Mouse (Mus musculus): Measurements from ENCODE around the gene Ncapd2. TPM values are rescaled to one million over a fixed set of nuclear protein-coding genes. Genes with fewer than 3 reads are reported as not detected.

Gene Ncapd2
- total RNA-seq, 1 experiment: 159 TPM

DNA sequence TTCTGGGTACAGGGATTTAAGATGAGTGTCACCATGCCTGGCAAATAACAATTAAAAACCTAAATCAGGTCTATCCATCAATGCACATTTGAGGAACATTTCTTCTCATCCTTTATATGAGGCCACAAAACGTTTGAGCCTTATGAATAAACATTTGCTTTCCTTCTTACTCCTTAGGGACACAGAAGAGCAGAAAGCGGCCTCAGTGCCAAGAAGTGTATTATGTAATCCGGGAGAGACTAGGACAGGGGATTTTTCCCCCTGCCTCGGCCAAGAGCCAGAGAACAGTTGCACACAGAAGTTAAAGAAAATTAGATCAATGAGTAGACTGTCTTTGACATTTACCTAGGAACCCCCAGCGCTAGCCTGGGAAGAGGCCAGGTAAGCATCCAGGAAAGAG is 9.4 kb downstream of the Ncapd2 start:
- in situ Hi-C loops (cut with MboI; ENCODE audit: low sequenced_read_pairs in 2 of 2, unreplicated experiment in 2 of 2): no loop called here
- no peaks in the 10 kb centered on the region for H3K9me3 ChIP-seq (ENCODE audit: control insufficient read depth, insufficient read depth, low read depth, low read length)
- H3K27ac ChIP-seq (ENCODE audit: insufficient read depth, low read depth, low read length, poor library complexity, severe bottlenecking): no peak overlapping the region
- no peak overlapping the region for H3K9ac ChIP-seq (ENCODE audit: insufficient read depth, low read depth, low read length, poor library complexity, severe bottlenecking)
- no peaks in the 10 kb centered on the region for H3K4me1 ChIP-seq (ENCODE audit: control insufficient read depth in 2 of 2, insufficient read depth in 2 of 2, low read length in 2 of 2, poor library complexity in 1 of 2)
- H3K4me3 ChIP-seq (ENCODE audit: insufficient read depth in 1 of 2, low read depth in 1 of 2, low read length in 2 of 2, poor library complexity in 1 of 2, severe bottlenecking in 1 of 2): no peak overlapping the region
- TF ChIP-seq ZC3H11A (IDR thresholded peaks at IDR 0.05; ENCODE audit: borderline replicate concordance, low read depth, low read length) (no peak), ZNF384 (IDR thresholded peaks at IDR 0.05; ENCODE audit: low read depth, low read length) (no peak), CHD2 (IDR thresholded peaks at IDR 0.05; ENCODE audit: low read depth, low read length) (no peak), HCFC1 (IDR thresholded peaks at IDR 0.05; ENCODE audit: borderline replicate concordance, insufficient read depth, low read length) (no peak), MAFK (IDR thresholded peaks at IDR 0.05; ENCODE audit: insufficient read depth, low read depth, low read length) (no peak)
- DNase-seq (ENCODE audit: low read depth, low spot score): no peak
- peaks cover 64% of the 10 kb centered on the region for H3K36me3 ChIP-seq (ENCODE audit: control insufficient read depth, insufficient read depth, low read length, poor library complexity, severe bottlenecking)

DNA sequence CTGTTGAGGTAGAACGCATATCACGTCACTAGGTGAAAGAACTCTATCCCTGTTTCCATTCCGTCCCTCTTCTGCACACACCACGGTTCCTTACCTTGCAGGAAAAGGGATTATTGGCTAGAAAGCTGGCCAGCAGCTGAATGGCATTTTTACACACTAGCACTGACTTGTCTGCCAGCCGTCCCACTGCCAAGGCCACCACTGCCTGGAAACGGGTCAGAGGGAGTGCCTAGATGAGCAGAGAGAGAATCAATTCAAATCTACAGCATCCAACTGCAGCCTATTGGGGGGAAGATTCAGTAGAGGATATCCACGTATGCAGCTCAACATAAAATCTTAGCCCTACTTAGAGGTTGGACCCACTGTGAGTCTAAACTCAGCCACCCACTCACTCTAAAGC is 11.9 kb downstream of the Ncapd2 start:
- no peak for DNase-seq (ENCODE audit: low read depth, low spot score)
- Histone ChIP-seq H3K36me3 (ENCODE audit: control insufficient read depth, insufficient read depth, low read length, poor library complexity, severe bottlenecking) (peaks cover 71% of the 10 kb centered on the region), H3K9me3 (ENCODE audit: control insufficient read depth, insufficient read depth, low read depth, low read length) (no peaks in the 10 kb centered on the region), H3K9ac (ENCODE audit: insufficient read depth, low read depth, low read length, poor library complexity, severe bottlenecking) (no peak overlapping the region), H3K27ac (ENCODE audit: insufficient read depth, low read depth, low read length, poor library complexity, severe bottlenecking) (no peak overlapping the region), H3K4me3 (ENCODE audit: insufficient read depth in 1 of 2, low read depth in 1 of 2, low read length in 2 of 2, poor library complexity in 1 of 2, severe bottlenecking in 1 of 2) (no peak overlapping the region), H3K4me1 (ENCODE audit: control insufficient read depth in 2 of 2, insufficient read depth in 2 of 2, low read length in 2 of 2, poor library complexity in 1 of 2) (peaks cover 0 to 2% of the 10 kb centered on the region in 2 experiments; a peak in 1 of 4 replicates)
- no peak for TF ChIP-seq CHD2 (IDR thresholded peaks at IDR 0.05; ENCODE audit: low read depth, low read length)
- TF ChIP-seq MAFK (IDR thresholded peaks at IDR 0.05; ENCODE audit: insufficient read depth, low read depth, low read length): no peak
- in situ Hi-C loops (cut with MboI; ENCODE audit: low sequenced_read_pairs in 2 of 2, unreplicated experiment in 2 of 2): no loop called here

DNA sequence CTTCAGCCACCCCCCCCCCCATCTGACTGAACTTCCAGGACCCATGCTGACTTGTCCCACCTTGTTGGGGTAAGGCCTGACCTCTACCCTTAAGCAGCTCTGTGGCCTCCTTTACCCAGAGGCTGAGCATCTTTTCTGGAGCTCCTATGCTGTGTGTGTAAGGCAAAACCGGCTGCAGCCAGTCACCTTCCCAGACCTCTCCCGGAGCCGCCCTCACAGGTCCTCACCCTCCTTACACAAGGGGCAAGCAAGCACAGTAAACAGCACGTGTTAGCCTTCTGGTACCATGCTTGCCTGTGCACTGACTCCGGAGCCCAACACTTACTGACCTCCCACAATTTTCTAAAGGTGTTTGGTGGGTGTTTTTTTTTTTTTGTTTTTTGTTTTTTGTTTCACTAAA is 16.0 kb downstream of the Ncapd2 start:
- Histone ChIP-seq H3K36me3 (ENCODE audit: control insufficient read depth, insufficient read depth, low read length, poor library complexity, severe bottlenecking) (peaks cover 84% of the 10 kb centered on the region), H3K9ac (ENCODE audit: insufficient read depth, low read depth, low read length, poor library complexity, severe bottlenecking) (no peak overlapping the region), H3K4me1 (ENCODE audit: control insufficient read depth in 2 of 2, insufficient read depth in 2 of 2, low read length in 2 of 2, poor library complexity in 1 of 2) (peaks cover 15 to 20% of the 10 kb centered on the region in 2 experiments; a peak in 2 of 4 replicates), H3K4me3 (ENCODE audit: insufficient read depth in 1 of 2, low read depth in 1 of 2, low read length in 2 of 2, poor library complexity in 1 of 2, severe bottlenecking in 1 of 2) (no peak overlapping the region), H3K9me3 (ENCODE audit: control insufficient read depth, insufficient read depth, low read depth, low read length) (no peaks in the 10 kb centered on the region), H3K27ac (ENCODE audit: insufficient read depth, low read depth, low read length, poor library complexity, severe bottlenecking) (no peak overlapping the region)
- in situ Hi-C loops (cut with MboI; ENCODE audit: low sequenced_read_pairs in 2 of 2, unreplicated experiment in 2 of 2): no loop called here
- TF ChIP-seq ZNF384 (IDR thresholded peaks at IDR 0.05; ENCODE audit: low read depth, low read length) (no peak), CHD2 (IDR thresholded peaks at IDR 0.05; ENCODE audit: low read depth, low read length) (no peak), ZC3H11A (IDR thresholded peaks at IDR 0.05; ENCODE audit: borderline replicate concordance, low read depth, low read length) (no peak), HCFC1 (IDR thresholded peaks at IDR 0.05; ENCODE audit: borderline replicate concordance, insufficient read depth, low read length) (no peak), MAFK (IDR thresholded peaks at IDR 0.05; ENCODE audit: insufficient read depth, low read depth, low read length) (no peak)
- DNase-seq (ENCODE audit: low read depth, low spot score): no peak

DNA sequence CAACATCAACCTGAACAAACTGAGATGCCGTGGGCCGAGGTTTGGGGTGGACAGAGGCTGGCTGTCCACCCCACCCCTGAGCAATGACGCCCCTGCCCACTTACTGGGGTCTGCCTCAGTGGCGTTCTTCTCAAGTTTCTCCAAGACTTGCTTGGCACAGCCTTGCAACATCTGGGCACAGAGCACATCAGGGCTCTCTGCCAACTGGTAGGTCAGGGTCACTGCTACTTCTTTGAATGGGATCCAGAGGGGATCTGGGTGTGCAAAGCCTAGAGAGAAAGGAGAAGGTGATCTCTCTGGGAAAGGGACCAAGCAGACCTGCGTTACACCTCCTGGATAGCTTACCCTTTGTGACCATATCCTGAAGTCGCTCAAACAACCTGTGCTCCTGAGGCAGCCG is 18.2 kb downstream of the Ncapd2 start:
- Histone ChIP-seq H3K9ac (ENCODE audit: insufficient read depth, low read depth, low read length, poor library complexity, severe bottlenecking) (no peak overlapping the region), H3K9me3 (ENCODE audit: control insufficient read depth, insufficient read depth, low read depth, low read length) (no peaks in the 10 kb centered on the region), H3K4me1 (ENCODE audit: control insufficient read depth in 2 of 2, insufficient read depth in 2 of 2, low read length in 2 of 2, poor library complexity in 1 of 2) (peaks cover 16 to 31% of the 10 kb centered on the region in 2 experiments; a peak in 2 of 4 replicates), H3K36me3 (ENCODE audit: control insufficient read depth, insufficient read depth, low read length, poor library complexity, severe bottlenecking) (peaks cover 86% of the 10 kb centered on the region), H3K27ac (ENCODE audit: insufficient read depth, low read depth, low read length, poor library complexity, severe bottlenecking) (no peak overlapping the region), H3K4me3 (ENCODE audit: insufficient read depth in 1 of 2, low read depth in 1 of 2, low read length in 2 of 2, poor library complexity in 1 of 2, severe bottlenecking in 1 of 2) (no peak overlapping the region)
- in situ Hi-C loops (cut with MboI; ENCODE audit: low sequenced_read_pairs in 2 of 2, unreplicated experiment in 2 of 2): no loop called here
- TF ChIP-seq HCFC1 (IDR thresholded peaks at IDR 0.05; ENCODE audit: borderline replicate concordance, insufficient read depth, low read length) (no peak), ZC3H11A (IDR thresholded peaks at IDR 0.05; ENCODE audit: borderline replicate concordance, low read depth, low read length) (no peak), MAFK (IDR thresholded peaks at IDR 0.05; ENCODE audit: insufficient read depth, low read depth, low read length) (no peak), ZNF384 (IDR thresholded peaks at IDR 0.05; ENCODE audit: low read depth, low read length) (no peak), CHD2 (IDR thresholded peaks at IDR 0.05; ENCODE audit: low read depth, low read length) (no peak)
- DNase-seq (ENCODE audit: low read depth, low spot score): no peak

DNA sequence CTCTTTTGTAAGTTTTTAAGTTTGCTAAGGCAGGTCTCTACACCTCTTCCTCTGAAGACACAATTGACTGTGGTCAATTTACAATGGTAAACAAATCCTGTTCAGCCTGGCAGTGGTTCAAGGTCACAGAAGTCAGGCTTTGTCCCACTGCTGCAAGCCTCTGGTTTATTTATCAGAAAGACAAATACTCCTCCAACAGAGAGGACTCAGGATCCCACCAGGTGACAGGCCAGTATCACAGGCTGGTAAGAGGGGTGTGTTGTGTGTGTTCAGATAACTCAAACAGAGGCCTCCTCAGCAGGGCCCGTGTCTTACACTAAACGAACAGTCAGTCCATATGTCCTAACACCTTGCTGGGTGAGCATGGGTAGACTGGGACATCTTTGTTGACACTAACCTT is 19.0 kb downstream of the Ncapd2 start:
- in situ Hi-C loops (cut with MboI; ENCODE audit: low sequenced_read_pairs in 2 of 2, unreplicated experiment in 2 of 2): no loop called here
- H3K9ac ChIP-seq (ENCODE audit: insufficient read depth, low read depth, low read length, poor library complexity, severe bottlenecking): no peak overlapping the region
- H3K36me3 ChIP-seq (ENCODE audit: control insufficient read depth, insufficient read depth, low read length, poor library complexity, severe bottlenecking): peaks cover 86% of the 10 kb centered on the region
- no peak overlapping the region; a peak in 1 of 4 replicates for H3K4me3 ChIP-seq (ENCODE audit: insufficient read depth in 1 of 2, low read depth in 1 of 2, low read length in 2 of 2, poor library complexity in 1 of 2, severe bottlenecking in 1 of 2)
- no peak for TF ChIP-seq HCFC1 (IDR thresholded peaks at IDR 0.05; ENCODE audit: borderline replicate concordance, insufficient read depth, low read length)
- TF ChIP-seq MAFK (IDR thresholded peaks at IDR 0.05; ENCODE audit: insufficient read depth, low read depth, low read length): no peak
- no peak for TF ChIP-seq CHD2 (IDR thresholded peaks at IDR 0.05; ENCODE audit: low read depth, low read length)
- TF ChIP-seq ZNF384 (IDR thresholded peaks at IDR 0.05; ENCODE audit: low read depth, low read length): no peak
- no peak for TF ChIP-seq ZC3H11A (IDR thresholded peaks at IDR 0.05; ENCODE audit: borderline replicate concordance, low read depth, low read length)
- H3K9me3 ChIP-seq (ENCODE audit: control insufficient read depth, insufficient read depth, low read depth, low read length): no peaks in the 10 kb centered on the region
- no peak for DNase-seq (ENCODE audit: low read depth, low spot score)
- H3K4me1 ChIP-seq (ENCODE audit: control insufficient read depth in 2 of 2, insufficient read depth in 2 of 2, low read length in 2 of 2, poor library complexity in 1 of 2): peaks cover 16 to 35% of the 10 kb centered on the region in 2 experiments; a peak in 2 of 4 replicates
- no peak overlapping the region for H3K27ac ChIP-seq (ENCODE audit: insufficient read depth, low read depth, low read length, poor library complexity, severe bottlenecking)

Measured in ES-E14 (cell line).